Mouse (Mus musculus): ENCODE data around the gene Sytl2. TPM values are rescaled to one million over a fixed set of nuclear protein-coding genes. Genes with fewer than 3 reads are reported as not detected.

Gene Sytl2
- polyA plus RNA-seq, 1 experiment from 2014 or later: 8.9 TPM

DNA sequence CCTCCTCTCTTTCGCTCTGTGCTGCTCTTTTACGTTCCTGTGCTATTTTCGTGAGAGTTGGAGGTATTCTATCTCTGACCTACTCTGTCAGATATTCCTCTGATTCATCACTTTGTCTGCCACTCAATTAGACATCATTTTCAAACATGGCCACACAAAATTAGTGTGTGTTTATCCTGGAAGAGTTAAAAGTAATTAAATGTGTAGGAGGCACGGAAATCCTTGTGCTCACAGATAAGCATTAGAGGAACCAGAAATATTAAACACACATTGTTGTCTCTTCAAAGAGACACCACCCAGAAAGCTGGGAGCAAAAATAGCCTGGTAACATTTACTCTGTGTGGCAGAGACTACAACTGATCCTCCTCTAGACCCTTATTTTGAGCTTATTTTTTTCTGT is 138.0 kb downstream of the Sytl2 start:
- no peak overlapping the region for H3K4me2 ChIP-seq
- no peak for ATAC-seq (ENCODE audit: insufficient number of reproducible peaks, insufficient read depth, low FRiP score, low TSS enrichment, low read depth)
- no peak overlapping the region for H3K27ac ChIP-seq
- H3K36me3 ChIP-seq: no peaks in the 10 kb centered on the region
- H3K9ac ChIP-seq (replicated peaks): no peak overlapping the region
- no peak overlapping the region for H3K4me3 ChIP-seq (replicated peaks)
- H3K4me1 ChIP-seq (replicated peaks): no peaks in the 10 kb centered on the region
- H3K9me3 ChIP-seq: no peaks in the 10 kb centered on the region
- H3K27me3 ChIP-seq: no peaks in the 10 kb centered on the region
- WGBS: 92% methylated on average over 4 of the region's 4 CpGs

DNA sequence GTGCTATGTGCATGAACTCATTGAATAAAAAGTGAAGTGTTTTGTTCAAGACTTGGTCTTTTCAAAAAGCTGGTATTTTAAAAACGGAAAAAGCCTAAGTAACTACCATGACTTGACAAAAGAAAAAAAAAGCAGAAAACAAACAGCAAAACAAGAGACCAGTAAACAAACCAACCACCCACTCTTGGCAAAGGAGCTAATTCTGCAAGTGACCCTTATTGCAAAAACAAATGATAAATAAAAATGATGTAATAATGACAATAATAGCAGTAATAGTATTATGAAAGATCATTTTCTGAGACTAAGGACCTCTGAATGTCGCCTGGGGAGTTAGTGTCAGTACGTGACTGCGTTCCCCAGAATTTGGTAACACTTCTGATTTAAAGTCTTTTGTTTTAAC is 140.0 kb downstream of the Sytl2 start:
- H3K9ac ChIP-seq (replicated peaks): peak overlapping the region; percentile 99
- H3K4me2 ChIP-seq: peak overlapping the region; percentile 95
- H3K9me3 ChIP-seq: no peaks in the 10 kb centered on the region
- peak overlapping the region; percentile 96 for H3K4me3 ChIP-seq (replicated peaks)
- H3K4me1 ChIP-seq (replicated peaks): 0 out of 2 replicates have a peak, but pooled peaks cover 3% of the 10 kb centered on the region
- peak overlapping the region; percentile 25; the same call in 1 of the 2 replicates for H3K27ac ChIP-seq
- WGBS: 13% methylated on average over 4 of the region's 4 CpGs
- H3K27me3 ChIP-seq: no peaks in the 10 kb centered on the region
- ATAC-seq (ENCODE audit: insufficient number of reproducible peaks, insufficient read depth, low FRiP score, low TSS enrichment, low read depth): peak; percentile 20; the same call in 1 of the 2 replicates
- peaks cover under 1% of the 10 kb centered on the region; the same call in 1 of the 2 replicates for H3K36me3 ChIP-seq

DNA sequence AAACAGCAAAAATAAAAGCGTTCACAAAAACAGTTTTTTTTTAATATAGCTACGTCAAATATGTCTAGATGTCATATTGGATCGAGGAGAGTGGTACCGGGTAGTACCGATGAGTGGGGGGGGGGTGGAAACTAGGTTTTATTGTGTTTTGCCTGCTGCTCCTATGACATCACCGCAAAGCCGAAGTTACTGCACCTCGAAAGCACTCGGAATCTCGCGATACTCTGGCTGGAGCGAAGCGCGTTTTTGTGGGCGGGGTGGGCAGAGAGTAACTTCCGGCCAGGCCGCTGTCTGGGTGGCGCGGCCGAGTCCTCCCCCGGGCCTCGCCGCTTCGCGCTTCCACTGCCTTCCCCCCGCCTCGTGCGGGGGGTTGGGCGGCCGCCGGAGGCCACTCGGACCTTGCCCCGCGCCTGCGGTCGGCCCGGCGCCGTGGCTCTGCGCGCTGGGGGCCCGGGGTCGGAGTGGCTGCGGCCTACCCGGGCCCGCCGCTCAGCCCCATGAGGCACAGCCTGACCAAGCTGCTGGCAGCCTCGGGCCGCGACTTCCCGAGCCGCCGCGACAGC is 140.5 kb downstream of the Sytl2 start, which contains the start of gene Crebzf:
Gene Crebzf (plus strand): TSS at position 212 of the 563 bp plus-strand sequence.
- H3K36me3 ChIP-seq: peaks cover 6% of the 10 kb centered on the region
- H3K9me3 ChIP-seq: no peaks in the 10 kb centered on the region
- peak within 1 kb of the TSS; percentile 95 for H3K4me2 ChIP-seq
- peak within 1 kb of the TSS; percentile 96 for H3K4me3 ChIP-seq (replicated peaks)
- ATAC-seq (ENCODE audit: insufficient number of reproducible peaks, insufficient read depth, low FRiP score, low TSS enrichment, low read depth): peak; percentile 93
- peak within 1 kb of the TSS; percentile 99 for H3K27ac ChIP-seq
- H3K9ac ChIP-seq (replicated peaks): peak within 1 kb of the TSS; percentile 99
- H3K4me1 ChIP-seq (replicated peaks): 0 out of 2 replicates have a peak, but pooled peaks cover 3% of the 10 kb centered on the region
- WGBS: under 1% methylated on average over 52 of the region's 54 CpGs
- H3K27me3 ChIP-seq: no peaks in the 10 kb centered on the region

GRCm38 (mm10) chr7:90443101-90444091 is 141.3 kb downstream of the Sytl2 start:
- ATAC-seq (ENCODE audit: insufficient number of reproducible peaks, insufficient read depth, low FRiP score, low TSS enrichment, low read depth): peak; percentile 59
- H3K27me3 ChIP-seq: no peaks in the 10 kb centered on the region
- peak overlapping the region; percentile 99 for H3K9ac ChIP-seq (replicated peaks)
- peaks cover 11% of the 10 kb centered on the region for H3K36me3 ChIP-seq
- H3K9me3 ChIP-seq: no peaks in the 10 kb centered on the region
- H3K4me2 ChIP-seq: peak overlapping the region; percentile 95
- H3K4me3 ChIP-seq (replicated peaks): peak overlapping the region; percentile 96
- WGBS: under 1% methylated on average over 113 of the region's 123 CpGs
- H3K27ac ChIP-seq: peak overlapping the region; percentile 99
- 0 out of 2 replicates have a peak, but pooled peaks cover 3% of the 10 kb centered on the region for H3K4me1 ChIP-seq (replicated peaks)

GRCm38 (mm10) chr7:90444206-90444605 is 142.2 kb downstream of the Sytl2 start:
- Histone ChIP-seq H3K4me1 (replicated peaks) (0 out of 2 replicates have a peak, but pooled peaks cover 3% of the 10 kb centered on the region), H3K4me3 (replicated peaks) (peak overlapping the region; percentile 96), H3K27ac (peak overlapping the region; percentile 99; the same call in 1 of the 2 replicates), H3K9ac (replicated peaks) (peak overlapping the region; percentile 99), H3K36me3 (peaks cover 14% of the 10 kb centered on the region), H3K9me3 (no peaks in the 10 kb centered on the region), H3K27me3 (no peaks in the 10 kb centered on the region), H3K4me2 (peak overlapping the region; percentile 95)
- ATAC-seq (ENCODE audit: insufficient number of reproducible peaks, insufficient read depth, low FRiP score, low TSS enrichment, low read depth): no peak
- 0% methylated on average over 6 of the region's 6 CpGs for WGBS

DNA sequence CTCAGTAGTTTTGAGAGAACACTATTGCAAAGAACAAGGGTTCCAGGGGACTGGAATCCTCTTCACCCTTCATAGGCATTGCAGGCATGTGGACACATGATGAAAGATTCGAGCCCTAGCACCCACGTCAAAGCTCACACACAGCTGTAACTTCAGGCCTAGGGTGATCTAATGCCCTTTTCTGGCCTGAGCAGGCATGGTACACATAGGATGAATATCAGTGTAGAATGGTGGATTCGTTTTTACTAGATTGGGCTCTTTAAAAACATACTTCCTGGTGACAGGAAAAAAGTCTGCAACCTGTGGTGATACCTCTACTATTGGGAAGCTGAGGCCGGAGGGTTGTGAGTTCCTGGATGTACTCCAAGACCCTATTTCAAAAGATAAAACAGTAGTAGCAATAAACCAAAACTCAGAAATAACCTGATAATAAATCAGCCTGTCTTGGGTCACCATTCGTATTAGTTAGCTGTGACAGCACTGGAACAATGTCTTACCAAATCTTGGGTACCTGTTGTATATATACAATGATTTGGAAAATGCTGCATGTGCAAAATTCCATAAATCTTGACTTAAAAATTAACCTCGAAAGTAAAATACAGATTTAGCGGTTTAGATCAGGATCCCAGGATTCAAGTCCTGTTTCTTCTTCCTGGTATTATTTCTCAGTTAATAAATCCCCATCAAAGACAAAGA is 154.2 kb downstream of the Sytl2 start:
- WGBS: 32% methylated on average over 7 of the region's 7 CpGs
- no peak overlapping the region; the same call in 1 of the 2 replicates for H3K27ac ChIP-seq

GRCm38 (mm10) chr7:90456845-90457468 is 154.9 kb downstream of the Sytl2 start, which contains the start of gene Tmem126a:
TSS of gene Tmem126a (minus strand) at chr7:90457229.
- Histone ChIP-seq H3K4me3 (replicated peaks) (peak within 1 kb of the TSS; percentile 72), H3K4me1 (replicated peaks) (peaks cover 10% of the 10 kb centered on the region), H3K27me3 (0 out of 2 replicates have a peak, but pooled peaks cover 4% of the 10 kb centered on the region), H3K4me2 (peak within 1 kb of the TSS; percentile 66), H3K9me3 (no peaks in the 10 kb centered on the region), H3K27ac (peak within 1 kb of the TSS; percentile 95), H3K9ac (replicated peaks) (peak within 1 kb of the TSS; percentile 74), H3K36me3 (peaks cover 25% of the 10 kb centered on the region)
- ATAC-seq (ENCODE audit: insufficient number of reproducible peaks, insufficient read depth, low FRiP score, low TSS enrichment, low read depth): peak; percentile 98
- WGBS: under 1% methylated on average over 41 of the region's 41 CpGs

More for the DNA sequence above, 154.2 kb downstream of the Sytl2 start:
- Histone ChIP-seq H3K27me3 (no peaks in the 10 kb centered on the region), H3K9me3 (no peaks in the 10 kb centered on the region), H3K4me2 (peak overlapping the region; percentile 66), H3K4me1 (replicated peaks) (peaks cover 10% of the 10 kb centered on the region), H3K9ac (replicated peaks) (peak overlapping the region; percentile 74), H3K36me3 (peaks cover 31% of the 10 kb centered on the region), H3K4me3 (replicated peaks) (peak overlapping the region; percentile 72)
- ATAC-seq (ENCODE audit: insufficient number of reproducible peaks, insufficient read depth, low FRiP score, low TSS enrichment, low read depth): no peak

DNA sequence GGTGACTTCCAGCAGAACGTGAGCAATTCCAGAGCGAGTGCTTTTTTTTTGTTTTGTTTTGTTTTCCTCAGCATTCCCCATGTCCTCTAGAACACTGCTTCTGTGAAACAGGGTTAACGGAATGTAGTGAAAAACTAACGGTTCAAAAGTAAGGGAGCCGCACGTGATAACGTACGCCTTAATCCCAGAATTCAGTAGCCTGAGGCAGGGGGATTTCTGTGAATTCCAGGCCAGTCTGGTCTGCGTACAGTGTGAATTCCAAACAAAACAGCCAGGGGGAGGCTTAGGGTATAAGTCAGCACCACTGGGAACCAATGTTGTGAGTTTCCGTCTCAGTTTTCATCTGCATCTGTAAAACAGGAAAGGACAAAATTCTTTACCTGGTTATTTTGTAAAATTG is 155.5 kb downstream of the Sytl2 start:
- Histone ChIP-seq H3K9me3 (no peaks in the 10 kb centered on the region), H3K27me3 (0 out of 2 replicates have a peak, but pooled peaks cover 4% of the 10 kb centered on the region), H3K36me3 (peaks cover 21% of the 10 kb centered on the region), H3K4me1 (replicated peaks) (peaks cover 10% of the 10 kb centered on the region), H3K9ac (replicated peaks) (peak overlapping the region; percentile 74), H3K4me2 (peak overlapping the region; percentile 66), H3K4me3 (replicated peaks) (peak overlapping the region; percentile 72), H3K27ac (peak overlapping the region; percentile 95)
- 12% methylated on average over 10 of the region's 10 CpGs for WGBS
- ATAC-seq (ENCODE audit: insufficient number of reproducible peaks, insufficient read depth, low FRiP score, low TSS enrichment, low read depth): peak; percentile 50; the same call in 1 of the 2 replicates

Data from limb, embryonic 12.5 days (tissue).